Mouse (Mus musculus) gastrocnemius, postnatal 36 days (tissue): ENCODE data around the gene Sh3bgrl. TPM values are rescaled to one million over a fixed set of nuclear protein-coding genes. Genes with fewer than 3 reads are reported as not detected.

Source experiments
- DNase-seq, 2 experiments: peaks; one replicate each; pipeline ENCODE4 v3.0.0; 2022
- intact Hi-C: fragments of 180-260 bp; cut with DNase I; formaldehyde crosslinking; loops from one replicate; pipeline ENCODE4 v1.15.1; 2025
- total RNA-seq, 2 experiments: library from RNA; stranded (reverse); gene quantifications; 2 replicates each; pipeline ENCODE4 v1.2.3; 2021

The Sh3bgrl gene
- total RNA-seq, 2 experiments from 2014 or later = 10.5 to 11.8 TPM

- DNase-seq = no peak
- intact Hi-C loops = no loop called here
These were observed 112.7 kb downstream of the Sh3bgrl start for GRCm38 (mm10) chrX:109207843-109208242.

GRCm38 (mm10) chrX:109228720-109229119 is 133.6 kb downstream of the Sh3bgrl start:
- DNase-seq = no peak
- intact Hi-C loops = no loop called here

- intact Hi-C loops = no loop called here
- DNase-seq = no peak
These were observed 140.3 kb downstream of the Sh3bgrl start for GRCm38 (mm10) chrX:109235383-109236036.

GRCm38 (mm10) chrX:109238163-109238562 is 143.0 kb downstream of the Sh3bgrl start:
- no peak for DNase-seq
- intact Hi-C loops = no loop called here

Other genes with a start within 250 kb of the Sh3bgrl start
- 1 to 10 TPM; 5.3 to 7.8 TPM for gene Hmgn5, start 82.0 kb upstream of the Sh3bgrl start, total RNA-seq
- not detected for gene Gm6377, start 101.4 kb downstream of the Sh3bgrl start, total RNA-seq